Mouse (Mus musculus): ENCODE results near the gene Lclat1. TPM values are rescaled to one million over a fixed set of nuclear protein-coding genes. Genes with fewer than 3 reads are reported as not detected.

Gene Lclat1
- 9.2 and 11.0 TPM in 2 replicates for polyA plus RNA-seq (2015; fragmentation: Nextera tagmentation; extraction: Ambion mirVana)

DNA sequence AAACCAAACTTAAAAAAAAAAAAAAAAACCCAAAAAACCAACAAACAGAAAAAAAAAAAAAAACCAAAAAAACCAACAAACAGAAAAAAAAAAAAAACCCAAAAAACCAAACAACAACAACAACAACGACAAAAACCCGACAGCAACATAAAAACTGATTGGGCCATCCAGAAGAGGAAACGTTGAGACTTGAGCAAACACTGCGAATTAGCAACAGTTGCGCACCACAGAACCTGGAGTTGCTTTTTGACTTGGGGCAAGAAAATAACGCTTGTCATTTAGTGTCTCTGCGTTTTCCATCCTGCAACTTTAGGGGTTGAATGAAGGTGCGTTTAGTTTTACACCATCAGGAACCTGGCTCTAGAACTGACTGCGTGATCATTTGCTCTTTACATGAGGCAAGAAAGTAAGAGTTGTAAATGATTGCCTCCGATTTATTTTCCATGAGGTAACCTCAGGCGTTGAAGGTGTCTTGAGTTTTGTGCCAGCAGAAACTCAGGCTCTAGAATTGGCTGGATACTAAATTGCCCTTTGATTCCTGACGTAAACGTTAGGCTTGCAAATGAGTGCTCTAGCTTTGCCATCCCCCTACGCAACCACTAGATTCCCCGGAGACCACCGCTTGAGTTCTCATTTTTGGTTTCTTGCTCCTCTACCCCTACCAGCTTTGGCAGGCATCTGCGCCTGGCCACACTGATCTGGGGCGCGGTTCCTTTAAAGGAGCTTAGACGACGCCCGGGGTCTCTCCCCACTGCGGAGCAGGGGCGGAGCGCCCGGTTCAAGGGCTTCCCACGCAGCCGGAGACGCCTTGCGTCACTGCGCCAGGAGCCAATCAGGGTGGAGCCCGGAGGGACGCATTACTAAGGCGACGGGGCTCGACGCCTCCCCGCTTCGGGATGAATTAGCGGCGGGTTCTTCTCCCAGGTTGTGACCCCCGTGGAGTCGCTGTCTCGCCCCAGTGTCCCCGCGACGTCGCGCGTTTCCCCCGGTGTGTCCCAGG is at the start of gene Lclat1:
Gene Lclat1 (plus strand): TSS at position 828 of the 1,000 bp plus-strand sequence.
- Histone ChIP-seq H3K27me3 (no peaks in the 10 kb centered on the region), H3K27ac (peak within 1 kb of the TSS; percentile 79), H3K4me3 (peak within 1 kb of the TSS; percentile 84), H3K9ac (peak within 1 kb of the TSS; percentile 71), H3K9me3 (no peaks in the 10 kb centered on the region), H3K4me1 (peaks cover 11% of the 10 kb centered on the region), H3K36me3 (no peaks in the 10 kb centered on the region; the same call in 1 of the 2 replicates), H3K4me2 (peak within 1 kb of the TSS; percentile 85)
- WGBS = 3% methylated on average over 51 of the region's 51 CpGs
- ATAC-seq (ENCODE audit: insufficient number of reproducible peaks, low FRiP score, low TSS enrichment, low read depth) = peak; percentile 99

DNA sequence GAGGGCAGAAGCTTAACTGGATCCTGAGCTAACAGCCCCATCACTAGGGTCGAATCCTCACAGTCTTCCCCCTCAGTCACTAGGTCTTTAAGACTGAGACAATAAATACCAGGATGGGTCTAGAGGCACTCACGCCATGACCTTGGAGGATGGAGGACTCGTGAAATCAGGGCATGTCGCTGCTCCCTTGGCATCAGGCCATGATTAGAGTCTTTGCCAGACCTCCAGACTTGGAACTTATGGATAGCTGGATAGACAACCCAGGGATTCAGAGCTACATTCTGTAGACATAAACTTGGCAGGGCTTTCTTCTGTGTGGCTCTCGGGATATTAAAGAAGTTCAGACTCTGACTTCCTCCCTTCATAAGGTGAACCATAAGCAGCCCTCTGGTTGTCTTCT is 49.5 kb upstream of the Lclat1 start:
- H3K4me2 ChIP-seq = no peak overlapping the region
- no peaks in the 10 kb centered on the region for H3K9me3 ChIP-seq
- 62% methylated on average over 5 of the region's 5 CpGs for WGBS
- no peak overlapping the region for H3K27ac ChIP-seq
- H3K4me3 ChIP-seq = no peak overlapping the region
- no peaks in the 10 kb centered on the region for H3K27me3 ChIP-seq
- peaks cover 5% of the 10 kb centered on the region; the same call in 1 of the 2 replicates for H3K4me1 ChIP-seq
- ATAC-seq (ENCODE audit: insufficient number of reproducible peaks, low FRiP score, low TSS enrichment, low read depth) = no peak
- no peak overlapping the region for H3K9ac ChIP-seq
- no peaks in the 10 kb centered on the region for H3K36me3 ChIP-seq

DNA sequence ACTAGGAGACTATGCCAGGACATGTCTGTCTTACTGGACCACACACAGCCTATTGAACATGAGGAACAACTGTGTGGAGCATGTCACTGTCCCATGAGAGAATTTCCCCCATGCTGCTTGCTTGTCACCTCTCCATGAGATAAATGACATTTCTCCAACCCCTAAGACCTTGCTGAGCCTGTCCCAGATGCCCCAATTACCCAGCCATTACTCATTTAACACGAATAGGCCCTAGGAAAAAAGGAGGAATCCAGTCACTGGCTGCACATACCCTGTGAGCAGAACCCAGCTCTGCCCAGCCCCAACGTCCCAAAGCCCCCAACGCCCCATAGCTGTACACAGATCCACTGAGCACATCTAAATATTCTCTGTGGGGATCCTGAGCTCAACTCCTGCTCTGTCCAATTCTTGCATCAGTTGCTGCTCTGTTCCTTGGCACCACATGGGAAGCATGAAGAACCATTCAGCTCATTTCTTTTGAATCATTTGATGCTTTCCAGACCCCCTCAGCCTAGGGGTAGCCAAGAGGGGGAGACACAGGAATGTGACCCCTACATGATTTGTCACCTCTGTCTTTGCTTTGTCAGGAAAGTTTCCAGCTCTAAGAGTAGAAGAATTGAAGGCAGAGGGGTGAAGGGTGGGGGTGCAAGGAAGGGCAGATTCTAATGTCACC is 47.4 kb upstream of the Lclat1 start:
- H3K27me3 ChIP-seq = no peaks in the 10 kb centered on the region
- no peak overlapping the region for H3K4me2 ChIP-seq
- peaks cover 5% of the 10 kb centered on the region; the same call in 1 of the 2 replicates for H3K4me1 ChIP-seq
- no peak overlapping the region for H3K4me3 ChIP-seq
- no peaks in the 10 kb centered on the region for H3K36me3 ChIP-seq
- no peak for ATAC-seq (ENCODE audit: insufficient number of reproducible peaks, low FRiP score, low TSS enrichment, low read depth)
- 31% methylated on average over 3 of the region's 3 CpGs for WGBS
- H3K9me3 ChIP-seq = no peaks in the 10 kb centered on the region
- H3K27ac ChIP-seq = no peak overlapping the region
- H3K9ac ChIP-seq = no peak overlapping the region

DNA sequence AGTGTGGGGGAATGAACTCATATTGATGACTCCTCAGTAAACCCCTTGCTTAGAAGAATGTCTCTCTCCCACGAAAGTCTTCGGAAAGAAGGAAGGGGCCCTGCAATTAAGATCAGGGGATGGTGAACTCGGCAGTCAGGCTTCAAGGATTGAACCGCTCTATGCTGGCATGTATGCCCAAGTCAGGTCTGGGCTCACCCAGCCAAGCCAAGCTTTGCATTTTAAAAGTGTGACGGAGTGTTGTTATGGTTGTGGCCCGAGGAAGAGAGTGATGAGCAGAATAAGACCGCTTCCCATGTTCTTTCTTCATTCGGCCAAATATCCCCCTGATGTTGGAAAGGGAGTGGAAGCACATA is 46.9 kb upstream of the Lclat1 start:
- Histone ChIP-seq H3K27ac (no peak overlapping the region), H3K4me2 (no peak overlapping the region), H3K9ac (no peak overlapping the region), H3K36me3 (no peaks in the 10 kb centered on the region), H3K4me3 (no peak overlapping the region), H3K4me1 (peaks cover 5% of the 10 kb centered on the region; the same call in 1 of the 2 replicates), H3K27me3 (no peaks in the 10 kb centered on the region), H3K9me3 (no peaks in the 10 kb centered on the region)
- 55% methylated on average over 8 of the region's 8 CpGs for WGBS
- no peak for ATAC-seq (ENCODE audit: insufficient number of reproducible peaks, low FRiP score, low TSS enrichment, low read depth)

DNA sequence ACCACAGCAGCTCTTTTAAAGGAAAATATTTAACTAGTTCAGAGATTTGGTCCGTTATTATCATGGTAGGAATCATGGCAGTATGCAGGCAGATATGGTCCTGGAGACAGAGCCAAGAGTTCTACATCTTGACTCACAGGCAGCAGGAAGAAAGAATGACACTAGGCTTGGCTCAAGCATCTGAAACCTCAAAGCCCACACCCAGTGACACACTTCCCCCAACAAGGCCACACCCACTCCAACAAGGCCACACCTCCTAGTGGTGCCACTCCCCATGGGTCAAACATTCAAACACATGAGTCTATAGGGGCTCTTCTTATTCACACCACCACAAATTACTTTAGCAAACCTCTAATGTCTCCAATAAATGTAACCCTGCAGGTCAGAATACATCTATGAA is 45.1 kb upstream of the Lclat1 start:
- Histone ChIP-seq H3K27ac (no peak overlapping the region), H3K27me3 (no peaks in the 10 kb centered on the region), H3K9me3 (no peaks in the 10 kb centered on the region), H3K4me3 (no peak overlapping the region), H3K9ac (no peak overlapping the region), H3K4me2 (no peak overlapping the region), H3K4me1 (peaks cover 11% of the 10 kb centered on the region), H3K36me3 (no peaks in the 10 kb centered on the region)
- 86% methylated on average over 1 of the region's 1 CpGs for WGBS
- no peak for ATAC-seq (ENCODE audit: insufficient number of reproducible peaks, low FRiP score, low TSS enrichment, low read depth)

DNA sequence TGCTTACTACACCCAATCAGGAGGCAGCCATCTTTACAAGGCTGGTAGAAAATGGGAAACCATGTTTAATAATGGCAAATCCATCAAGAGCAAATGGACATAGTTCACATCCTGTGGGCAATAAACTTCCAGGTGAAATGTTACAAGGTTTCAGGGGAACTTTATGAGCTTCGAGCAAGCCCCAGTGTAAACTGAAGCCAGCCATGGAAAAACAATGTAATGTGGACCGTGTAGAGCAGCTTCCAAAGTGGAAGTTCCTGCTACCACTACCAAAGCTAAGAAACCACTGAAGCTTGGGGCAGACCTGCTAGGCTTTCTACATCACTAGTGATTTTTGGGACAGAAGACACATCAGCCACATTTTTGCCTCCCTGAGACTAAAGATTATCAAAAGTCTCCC is 44.5 kb upstream of the Lclat1 start:
- H3K36me3 ChIP-seq = no peaks in the 10 kb centered on the region

DNA sequence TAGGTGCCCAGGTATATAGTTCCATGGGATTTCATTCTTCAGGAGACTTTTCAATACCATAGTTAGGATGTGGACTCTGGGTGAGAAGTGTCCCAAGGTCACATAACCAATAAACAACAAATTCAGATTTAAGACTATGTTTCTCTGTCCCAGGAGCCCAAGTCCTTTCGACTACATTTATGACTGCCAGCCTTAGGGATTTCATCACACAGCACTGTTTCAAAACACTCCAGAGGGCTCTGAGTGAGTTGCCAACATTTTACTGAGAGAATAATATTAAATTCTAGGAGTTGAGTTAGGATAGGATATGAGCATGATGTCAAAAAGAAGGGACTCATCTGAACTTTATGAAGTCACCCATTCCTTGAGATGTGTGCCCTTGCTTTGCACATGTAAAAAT is 44.0 kb upstream of the Lclat1 start:
- no peaks in the 10 kb centered on the region for H3K9me3 ChIP-seq
- H3K27me3 ChIP-seq = no peaks in the 10 kb centered on the region
- 49% methylated on average over 1 of the region's 1 CpGs for WGBS
- no peak overlapping the region for H3K9ac ChIP-seq
- ATAC-seq (ENCODE audit: insufficient number of reproducible peaks, low FRiP score, low TSS enrichment, low read depth) = no peak
- H3K36me3 ChIP-seq = no peaks in the 10 kb centered on the region
- H3K4me3 ChIP-seq = no peak overlapping the region
- H3K4me1 ChIP-seq = peaks cover 19% of the 10 kb centered on the region
- no peak overlapping the region for H3K4me2 ChIP-seq
- no peak overlapping the region for H3K27ac ChIP-seq

More for the DNA sequence above, 44.5 kb upstream of the Lclat1 start:
- WGBS = 19% methylated on average over 2 of the region's 2 CpGs
- Histone ChIP-seq H3K9ac (no peak overlapping the region), H3K27ac (no peak overlapping the region), H3K4me1 (peaks cover 15% of the 10 kb centered on the region), H3K4me3 (no peak overlapping the region), H3K9me3 (no peaks in the 10 kb centered on the region), H3K4me2 (no peak overlapping the region), H3K27me3 (no peaks in the 10 kb centered on the region)
- ATAC-seq (ENCODE audit: insufficient number of reproducible peaks, low FRiP score, low TSS enrichment, low read depth) = no peak

DNA sequence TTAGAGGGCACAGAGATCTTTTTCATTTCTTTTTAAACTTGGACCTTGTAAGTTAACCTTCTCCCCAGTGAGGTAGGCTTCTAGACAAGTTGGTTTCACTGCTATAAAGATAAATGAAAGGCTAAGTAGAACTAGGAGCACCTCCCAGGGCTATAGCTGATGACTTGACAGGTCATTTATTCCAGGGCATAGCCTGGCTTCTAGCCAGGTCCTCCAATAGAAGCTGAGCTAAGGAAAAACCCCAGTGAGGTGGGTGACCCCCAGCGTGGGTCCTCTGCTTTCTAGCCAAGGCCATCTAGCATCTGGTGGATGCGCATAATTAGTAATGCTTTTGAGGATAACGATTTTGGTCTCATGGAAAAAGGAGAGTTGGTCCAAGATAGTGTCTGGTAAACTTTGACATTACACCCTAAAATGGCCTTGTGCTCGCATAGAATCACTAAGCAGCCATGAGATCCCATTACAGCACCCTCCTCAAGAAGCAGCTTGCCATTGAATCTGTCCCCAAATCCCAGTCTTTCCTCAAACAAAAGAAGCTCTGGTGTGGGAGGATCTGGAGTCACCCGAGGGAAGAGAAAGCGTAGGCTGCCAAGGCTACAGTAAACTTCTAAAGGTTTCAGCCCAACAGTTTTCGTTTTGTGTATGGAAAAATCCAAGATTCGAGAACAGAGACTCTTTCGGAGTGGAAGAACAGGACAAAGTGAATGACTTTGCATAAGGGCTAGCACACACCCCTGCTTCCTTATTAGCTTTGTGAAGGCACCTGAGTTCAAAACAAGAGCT is 41.2 kb upstream of the Lclat1 start:
- H3K36me3 ChIP-seq = no peaks in the 10 kb centered on the region
- H3K4me1 ChIP-seq = peaks cover 15% of the 10 kb centered on the region; the same call in 1 of the 2 replicates
- H3K4me3 ChIP-seq = no peak overlapping the region
- H3K27me3 ChIP-seq = no peaks in the 10 kb centered on the region
- H3K9me3 ChIP-seq = no peaks in the 10 kb centered on the region
- ATAC-seq (ENCODE audit: insufficient number of reproducible peaks, low FRiP score, low TSS enrichment, low read depth) = no peak
- no peak overlapping the region for H3K27ac ChIP-seq
- H3K4me2 ChIP-seq = no peak overlapping the region
- 78% methylated on average over 9 of the region's 9 CpGs for WGBS
- no peak overlapping the region for H3K9ac ChIP-seq

DNA sequence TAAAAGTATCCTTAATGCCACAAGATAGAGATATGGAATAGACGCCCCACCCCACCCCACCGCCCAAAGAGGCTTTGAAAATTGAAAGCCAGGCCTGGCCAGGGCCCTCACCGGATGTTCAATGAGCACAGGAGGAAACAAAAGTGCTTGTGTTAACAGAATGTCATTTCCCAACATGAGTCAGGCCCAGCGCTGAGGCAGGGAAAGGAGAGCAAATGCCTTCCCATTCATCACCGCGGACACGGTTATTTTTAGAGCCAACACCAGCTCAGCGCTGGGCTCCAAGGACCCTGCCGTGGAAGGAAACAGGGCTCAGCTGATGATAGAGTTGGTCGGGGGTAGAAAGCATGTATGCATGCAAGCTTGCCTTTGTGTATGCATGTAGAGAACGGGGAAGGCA is 40.4 kb upstream of the Lclat1 start:
- Histone ChIP-seq H3K9me3 (no peaks in the 10 kb centered on the region), H3K4me3 (no peak overlapping the region), H3K36me3 (no peaks in the 10 kb centered on the region), H3K4me2 (no peak overlapping the region), H3K27ac (peak overlapping the region; percentile 43), H3K4me1 (peaks cover 15% of the 10 kb centered on the region; the same call in 1 of the 2 replicates), H3K9ac (no peak overlapping the region), H3K27me3 (no peaks in the 10 kb centered on the region)
- no peak for ATAC-seq (ENCODE audit: insufficient number of reproducible peaks, low FRiP score, low TSS enrichment, low read depth)
- 60% methylated on average over 11 of the region's 11 CpGs for WGBS

DNA sequence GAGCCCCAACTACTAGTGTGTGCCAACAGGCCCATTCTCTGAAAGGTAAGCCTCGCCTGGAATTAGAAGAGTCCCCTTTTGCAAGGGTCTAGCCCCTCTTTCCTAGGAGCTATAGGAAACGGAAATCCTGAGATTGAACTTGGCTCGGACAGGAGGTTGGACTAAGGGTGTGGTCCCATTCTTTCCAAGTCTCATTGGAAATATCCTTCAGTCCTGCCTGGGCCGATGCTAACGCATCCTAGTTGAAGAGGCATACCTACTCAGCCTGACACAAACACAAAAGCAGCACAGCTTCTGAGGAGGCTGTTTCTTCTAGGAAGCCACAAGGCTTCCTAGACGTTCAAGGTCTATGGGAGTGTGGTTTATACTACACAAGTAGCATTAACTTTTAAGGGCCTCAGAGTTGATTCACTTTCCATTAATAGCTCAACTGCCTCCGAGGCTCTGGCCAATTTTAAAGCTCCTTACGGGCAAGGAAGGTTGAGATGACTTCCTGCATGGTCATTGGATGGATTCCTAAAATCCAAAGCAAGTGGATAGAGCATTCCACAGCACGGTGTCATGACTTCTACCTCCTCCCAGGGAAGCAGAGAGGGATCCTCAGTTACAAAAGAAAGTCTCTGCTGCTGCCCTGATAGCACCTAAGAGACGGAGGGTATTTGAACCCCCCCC is 39.3 kb upstream of the Lclat1 start:
- Histone ChIP-seq H3K27me3 (no peaks in the 10 kb centered on the region), H3K9me3 (no peaks in the 10 kb centered on the region), H3K4me2 (no peak overlapping the region), H3K36me3 (no peaks in the 10 kb centered on the region), H3K27ac (peak overlapping the region; percentile 43; the same call in 1 of the 2 replicates), H3K4me1 (peaks cover 15% of the 10 kb centered on the region; the same call in 1 of the 2 replicates), H3K4me3 (no peak overlapping the region), H3K9ac (no peak overlapping the region)
- 62% methylated on average over 10 of the region's 10 CpGs for WGBS
- ATAC-seq (ENCODE audit: insufficient number of reproducible peaks, low FRiP score, low TSS enrichment, low read depth) = no peak

DNA sequence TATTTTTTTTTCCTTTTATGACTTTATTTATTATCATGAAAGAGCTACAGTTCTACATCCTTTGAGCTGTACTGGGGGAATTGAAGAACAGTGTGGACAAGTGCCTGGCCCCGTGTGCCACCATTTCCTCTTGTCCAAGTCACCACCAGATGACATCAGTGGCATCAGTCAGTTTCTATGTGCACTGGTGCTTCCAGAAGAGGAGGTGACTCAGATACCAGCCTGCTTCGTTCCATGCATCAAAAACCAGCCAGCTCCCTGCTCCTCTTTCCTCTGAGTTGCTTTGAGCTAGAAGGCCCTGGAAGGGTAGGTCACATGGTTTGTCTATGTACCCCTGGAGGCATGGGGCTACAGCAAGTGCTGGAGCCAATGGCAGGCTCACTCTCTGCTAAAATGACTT is 37.3 kb upstream of the Lclat1 start:
- no peak for ATAC-seq (ENCODE audit: insufficient number of reproducible peaks, low FRiP score, low TSS enrichment, low read depth)
- H3K4me2 ChIP-seq = no peak overlapping the region
- no peak overlapping the region for H3K9ac ChIP-seq
- H3K4me3 ChIP-seq = no peak overlapping the region
- H3K27ac ChIP-seq = no peak overlapping the region
- H3K9me3 ChIP-seq = no peaks in the 10 kb centered on the region
- H3K4me1 ChIP-seq = peaks cover 15% of the 10 kb centered on the region; the same call in 1 of the 2 replicates
- H3K36me3 ChIP-seq = no peaks in the 10 kb centered on the region
- 71% methylated on average over 2 of the region's 2 CpGs for WGBS
- no peaks in the 10 kb centered on the region for H3K27me3 ChIP-seq

All from limb, embryonic 15.5 days (tissue).